Mouse (Mus musculus) limb, embryonic 12.5 days (tissue): Measurements from ENCODE around the gene Tspan31. TPM values are rescaled to one million over a fixed set of nuclear protein-coding genes. Genes with fewer than 3 reads are reported as not detected.

Experiments used
- ATAC-seq: fragments of 200-750 bp; cut with Nextera tagmentation; 2 replicates; pipeline ENCODE4 v1.8.0; 2017; ENCODE audit warnings: low read depth, moderate TSS enrichment; ENCODE audit not compliant: insufficient number of reproducible peaks, insufficient read depth, low FRiP score, low TSS enrichment
- H3K27ac ChIP-seq: fragments of 300-500 bp; sonication (generic); 2 replicates; pipeline ENCODE4 v1.5.1; 2016; ENCODE audit warnings: mild to moderate bottlenecking, moderate library complexity
- H3K27me3 ChIP-seq: fragments of 300-500 bp; sonication (generic); 2 replicates; pipeline ENCODE4 v1.6.1; 2016; ENCODE audit warnings: mild to moderate bottlenecking, moderate library complexity
- H3K36me3 ChIP-seq: fragments of 300-500 bp; sonication (generic); 2 replicates; pipeline ENCODE4 v1.6.1; 2016; ENCODE audit warnings: mild to moderate bottlenecking, moderate library complexity
- H3K4me1 ChIP-seq: fragments of 300-500 bp; sonication (generic); replicated peaks from 2 replicates; pipeline ENCODE4 v1.6.1; 2016
- H3K4me2 ChIP-seq: fragments of 300-500 bp; sonication (generic); 2 replicates; pipeline ENCODE4 v1.6.1; 2016; ENCODE audit warnings: mild to moderate bottlenecking, moderate library complexity
- H3K4me3 ChIP-seq: fragments of 300-500 bp; sonication (generic); replicated peaks from 2 replicates; pipeline ENCODE4 v1.5.1; 2016; ENCODE audit warnings: mild to moderate bottlenecking
- H3K9ac ChIP-seq: fragments of 300-500 bp; sonication (generic); replicated peaks from 2 replicates; pipeline ENCODE4 v1.6.1; 2016; ENCODE audit warnings: mild to moderate bottlenecking, moderate library complexity
- H3K9me3 ChIP-seq: fragments of 300-500 bp; sonication (generic); 2 replicates; pipeline ENCODE4 v1.6.1; 2016; ENCODE audit warnings: mild to moderate bottlenecking, moderate library complexity
- WGBS: fragments of 180-500 bp; shearing (Covaris S2); methylation state at CpG from one replicate; pipeline ENCODE4 v1.1.7; 2016; 5-methylcytosine and 5-hydroxymethylcytosine counted together
- polyA plus RNA-seq: library from polyadenylated mRNA; unstranded; fragments of >200 nt; fragmentation: Nextera tagmentation; extraction: Ambion mirVana; gene quantifications from 2 replicates; pipeline ENCODE4 v1.2.1, GENCODE M21; 2016

The Tspan31 gene
- polyA plus RNA-seq, 1 experiment from 2014 or later = 172 TPM

DNA sequence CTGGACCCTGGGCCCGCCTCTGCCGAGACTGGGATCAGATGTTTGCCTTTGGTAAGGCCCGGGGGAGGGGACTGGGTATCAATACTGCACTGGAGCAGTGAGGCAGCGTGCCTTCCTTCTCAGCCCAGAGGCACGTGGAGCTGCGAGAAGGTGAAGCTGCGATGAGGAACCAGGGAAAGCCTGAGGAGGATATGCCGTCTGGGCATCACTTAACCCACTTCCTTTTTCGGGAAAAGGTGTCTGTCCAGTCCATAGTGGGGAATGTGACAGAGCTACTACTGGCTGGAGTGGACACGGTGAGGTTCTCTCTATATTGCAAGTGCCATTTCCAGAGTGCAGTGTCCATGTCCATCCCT lies 20.0 kb downstream of the Tspan31 start:
- no peaks in the 10 kb centered on the region for H3K9me3 ChIP-seq
- no peak overlapping the region for H3K27ac ChIP-seq
- H3K4me3 ChIP-seq = no peak overlapping the region
- no peak overlapping the region for H3K9ac ChIP-seq
- peaks cover 72% of the 10 kb centered on the region for H3K27me3 ChIP-seq
- WGBS = 20% methylated on average over 10 of the region's 10 CpGs
- ATAC-seq = no peak
- H3K4me2 ChIP-seq = no peak overlapping the region
- peaks cover 18% of the 10 kb centered on the region for H3K36me3 ChIP-seq
- H3K4me1 ChIP-seq = peaks cover 24% of the 10 kb centered on the region

DNA sequence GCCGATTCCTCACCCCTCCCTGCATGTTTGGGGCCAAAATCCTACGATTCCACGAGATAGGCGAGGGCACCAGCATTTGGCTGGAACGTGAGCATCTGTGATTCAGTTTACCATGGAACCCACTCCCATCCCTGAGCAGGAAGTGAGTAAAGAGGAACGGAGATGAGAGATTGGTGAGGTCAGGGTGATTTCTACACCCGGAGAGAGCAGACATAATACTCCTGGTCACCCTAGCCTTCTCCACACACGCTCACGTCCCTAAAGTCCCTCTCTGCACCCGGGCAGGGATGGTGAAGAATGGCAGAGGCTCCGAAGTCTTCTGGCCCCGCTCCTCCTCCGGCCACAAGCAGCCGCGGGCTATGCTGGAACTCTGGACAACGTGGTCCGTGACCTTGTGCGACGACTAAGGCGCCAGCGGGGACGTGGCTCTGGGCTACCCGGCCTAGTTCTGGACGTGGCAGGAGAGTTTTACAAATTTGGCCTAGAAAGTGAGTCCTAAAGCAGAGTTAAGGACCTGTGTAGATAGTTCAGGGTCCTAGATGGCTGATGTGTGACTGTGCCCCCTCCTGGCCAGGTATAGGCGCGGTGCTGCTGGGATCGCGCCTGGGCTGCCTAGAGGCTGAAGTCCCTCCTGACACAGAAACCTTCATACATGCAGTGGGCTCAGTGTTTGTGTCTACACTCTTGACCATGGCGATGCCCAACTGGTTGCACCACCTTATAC lies 20.5 kb downstream of the Tspan31 start:
- H3K4me2 ChIP-seq = peak overlapping the region; percentile 35

DNA sequence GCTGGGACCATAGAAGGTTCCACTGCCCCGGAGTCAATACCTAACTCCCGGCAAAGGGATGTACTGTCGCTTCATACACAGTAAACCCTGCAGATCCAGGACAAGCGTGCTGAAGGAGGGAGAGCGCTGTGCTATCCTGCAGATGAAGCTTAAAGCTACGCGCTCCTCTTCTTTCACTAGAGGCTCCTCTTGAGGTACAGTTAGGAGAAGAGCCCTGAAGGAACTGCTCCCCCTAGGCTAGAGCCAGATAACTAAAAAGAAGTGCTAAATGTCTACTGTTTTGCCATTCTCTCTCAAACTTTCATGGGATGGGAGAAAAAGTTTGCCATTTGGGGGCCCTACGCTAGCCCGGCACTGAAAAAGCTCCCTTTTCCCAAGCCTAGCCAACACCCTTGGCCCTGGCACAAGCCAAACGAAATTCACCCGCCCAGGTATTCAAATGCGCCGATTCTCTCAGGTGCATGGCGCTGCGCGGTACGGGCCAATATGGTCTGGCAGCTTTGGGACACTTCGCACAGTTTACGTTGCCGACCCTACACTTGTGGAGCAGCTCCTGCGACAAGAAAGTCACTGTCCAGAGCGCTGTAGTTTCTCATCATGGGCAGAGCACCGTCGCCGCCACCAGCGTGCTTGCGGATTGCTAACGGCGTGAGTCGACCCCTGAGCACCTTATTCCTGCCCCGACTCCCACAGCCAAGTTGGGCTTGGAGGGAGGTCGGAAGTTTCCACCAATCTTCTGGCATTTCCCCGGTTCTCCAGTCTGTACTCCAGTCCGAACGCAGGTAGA lies 21.3 kb downstream of the Tspan31 start:
- peaks cover 24% of the 10 kb centered on the region for H3K4me1 ChIP-seq
- no peak overlapping the region for H3K27ac ChIP-seq
- H3K4me2 ChIP-seq = peak overlapping the region; percentile 35
- H3K9ac ChIP-seq = no peak overlapping the region
- H3K27me3 ChIP-seq = peaks cover 67% of the 10 kb centered on the region
- ATAC-seq = no peak
- H3K9me3 ChIP-seq = no peaks in the 10 kb centered on the region
- peaks cover 23% of the 10 kb centered on the region for H3K36me3 ChIP-seq
- 6% methylated on average over 35 of the region's 35 CpGs for WGBS
- H3K4me3 ChIP-seq = peak overlapping the region; percentile 19; the same call in 1 of the 2 replicates

More for the DNA sequence above, 20.5 kb downstream of the Tspan31 start:
- Histone ChIP-seq H3K27ac (no peak overlapping the region), H3K36me3 (peaks cover 19% of the 10 kb centered on the region), H3K4me3 (peak overlapping the region; percentile 19; the same call in 1 of the 2 replicates), H3K4me1 (peaks cover 24% of the 10 kb centered on the region), H3K9ac (no peak overlapping the region), H3K9me3 (no peaks in the 10 kb centered on the region), H3K27me3 (peaks cover 70% of the 10 kb centered on the region)
- no peak for ATAC-seq
- 3% methylated on average over 29 of the region's 29 CpGs for WGBS

DNA sequence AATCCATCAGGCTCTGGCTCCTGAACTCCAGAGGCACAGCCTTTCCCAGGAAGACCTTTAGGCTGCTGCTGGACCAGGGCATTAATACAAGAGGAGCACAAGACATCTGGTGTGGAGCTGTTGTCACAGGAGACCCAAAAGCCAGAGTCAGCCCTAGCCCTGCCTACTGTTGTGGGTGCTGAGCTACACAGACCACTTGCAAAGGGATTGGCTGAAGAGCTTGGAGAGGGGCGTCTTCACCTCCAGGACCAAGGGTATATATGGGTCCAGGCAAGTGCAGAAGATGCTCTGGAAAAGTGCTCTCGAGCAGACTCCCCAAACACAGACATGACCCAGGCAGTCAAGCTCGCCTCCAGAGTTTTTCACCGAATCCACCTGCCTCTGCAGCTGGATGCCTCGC lies 22.1 kb downstream of the Tspan31 start, which contains the start of gene Cyp27b1:
Cyp27b1 (plus strand) TSS at position 297 of the 400 bp plus-strand sequence.
- Histone ChIP-seq H3K4me3 (peak within 1 kb of the TSS; percentile 19; the same call in 1 of the 2 replicates), H3K9ac (no peak within 1 kb of the TSS), H3K27ac (no peak within 1 kb of the TSS), H3K4me1 (peaks cover 25% of the 10 kb centered on the region), H3K9me3 (no peaks in the 10 kb centered on the region), H3K36me3 (peaks cover 30% of the 10 kb centered on the region), H3K27me3 (peaks cover 63% of the 10 kb centered on the region), H3K4me2 (peak within 1 kb of the TSS; percentile 35)
- no peak for ATAC-seq
- WGBS = 28% methylated on average over 5 of the region's 5 CpGs

DNA sequence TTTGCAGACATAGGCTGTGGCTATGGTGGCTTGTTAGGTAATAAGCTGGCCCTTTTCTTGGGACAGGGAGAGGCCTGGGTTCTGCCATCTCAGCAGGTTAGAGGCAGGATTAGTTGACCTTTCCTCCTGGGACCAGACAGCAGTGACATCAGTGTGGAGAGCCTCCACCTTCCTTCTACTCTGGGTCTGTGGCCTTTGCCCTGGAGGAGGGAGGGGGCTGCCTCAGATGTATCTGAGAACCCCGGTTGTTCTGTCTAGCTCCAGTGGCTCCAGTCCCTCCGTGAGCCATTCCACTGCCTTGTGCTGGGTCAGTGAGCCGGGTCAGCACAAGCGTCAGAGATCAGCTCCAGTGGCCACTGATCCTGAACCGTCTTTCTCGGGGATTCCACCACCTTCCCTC lies 26.9 kb downstream of the Tspan31 start:
- Histone ChIP-seq H3K9me3 (no peaks in the 10 kb centered on the region), H3K27me3 (peaks cover 32% of the 10 kb centered on the region), H3K36me3 (peaks cover 30% of the 10 kb centered on the region), H3K9ac (no peak overlapping the region), H3K4me1 (peaks cover 12% of the 10 kb centered on the region), H3K27ac (no peak overlapping the region), H3K4me2 (peak overlapping the region; percentile 97; the same call in 1 of the 2 replicates), H3K4me3 (no peak overlapping the region; the same call in 1 of the 2 replicates)
- ATAC-seq = no peak
- WGBS = 89% methylated on average over 6 of the region's 6 CpGs

DNA sequence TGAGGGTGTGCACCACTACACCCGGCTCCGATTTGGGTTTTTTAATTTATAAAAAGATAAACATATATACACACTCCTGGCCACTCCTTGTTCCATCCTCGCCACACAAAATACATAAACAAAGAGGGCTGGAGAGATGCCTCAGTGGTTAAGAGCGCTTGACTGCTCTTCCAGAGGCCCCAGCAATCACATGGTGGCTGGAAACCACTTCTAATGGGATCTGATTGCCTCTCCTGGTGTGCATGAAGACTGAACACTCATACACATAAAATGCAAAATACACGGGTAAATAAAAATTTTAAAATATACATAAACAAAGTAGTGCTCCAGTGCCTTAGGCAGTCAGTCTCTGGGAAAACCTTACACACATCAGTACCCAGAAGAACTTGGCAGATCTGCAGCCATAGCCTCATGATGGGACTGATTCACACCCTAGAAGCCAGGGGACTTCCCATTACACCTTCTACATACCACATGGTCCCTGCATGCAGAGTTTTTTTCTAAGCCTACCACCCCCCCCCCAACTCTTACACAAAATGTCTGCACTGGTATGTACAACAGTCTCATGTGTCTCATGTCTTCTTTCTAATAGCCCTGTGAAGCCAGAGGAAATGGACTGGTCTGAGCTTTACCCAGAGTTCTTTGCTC lies 27.5 kb downstream of the Tspan31 start:
- ATAC-seq = no peak
- peak overlapping the region; percentile 97 for H3K4me2 ChIP-seq
- 21% methylated on average over 5 of the region's 5 CpGs for WGBS
- peaks cover 26% of the 10 kb centered on the region for H3K27me3 ChIP-seq
- peaks cover 30% of the 10 kb centered on the region for H3K36me3 ChIP-seq
- H3K9ac ChIP-seq = peak overlapping the region; percentile 72
- H3K9me3 ChIP-seq = no peaks in the 10 kb centered on the region
- H3K4me3 ChIP-seq = peak overlapping the region; percentile 82
- peaks cover 12% of the 10 kb centered on the region for H3K4me1 ChIP-seq
- H3K27ac ChIP-seq = peak overlapping the region; percentile 64

DNA sequence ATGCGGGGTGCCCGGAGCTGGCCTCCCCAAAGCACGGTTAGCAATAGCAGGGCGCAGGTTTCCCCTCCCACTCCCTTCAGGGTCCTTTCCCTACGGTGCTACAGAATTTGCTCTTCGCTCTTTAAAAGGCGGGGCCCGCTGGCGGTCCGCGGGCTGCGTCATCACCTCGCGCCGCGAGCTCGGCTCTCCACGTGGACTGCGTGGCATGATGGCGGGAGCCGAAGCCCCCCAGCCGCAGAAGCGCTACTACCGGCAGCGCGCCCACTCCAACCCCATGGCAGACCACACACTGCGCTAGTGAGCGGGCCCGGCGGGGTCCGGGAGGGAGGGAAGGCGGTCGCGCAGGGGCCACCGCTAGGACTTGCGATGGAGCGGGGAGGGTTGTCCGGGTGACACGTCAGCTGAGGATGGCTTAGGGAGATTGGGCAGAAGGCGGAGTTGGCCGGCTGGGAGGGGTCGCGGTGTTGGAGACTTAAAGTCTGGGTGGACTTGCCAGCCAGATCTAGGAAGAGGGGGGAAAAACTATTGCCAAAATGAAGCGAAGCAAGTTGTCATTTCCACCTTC lies 28.2 kb downstream of the Tspan31 start:
- H3K9me3 ChIP-seq = no peaks in the 10 kb centered on the region
- H3K27me3 ChIP-seq = peaks cover 19% of the 10 kb centered on the region
- peak overlapping the region; percentile 82 for H3K4me3 ChIP-seq
- peak overlapping the region; percentile 97 for H3K4me2 ChIP-seq
- peaks cover 12% of the 10 kb centered on the region for H3K4me1 ChIP-seq
- H3K36me3 ChIP-seq = peaks cover 30% of the 10 kb centered on the region
- under 1% methylated on average over 44 of the region's 44 CpGs for WGBS
- peak; percentile 82 for ATAC-seq
- peak overlapping the region; percentile 64 for H3K27ac ChIP-seq
- H3K9ac ChIP-seq = peak overlapping the region; percentile 72

DNA sequence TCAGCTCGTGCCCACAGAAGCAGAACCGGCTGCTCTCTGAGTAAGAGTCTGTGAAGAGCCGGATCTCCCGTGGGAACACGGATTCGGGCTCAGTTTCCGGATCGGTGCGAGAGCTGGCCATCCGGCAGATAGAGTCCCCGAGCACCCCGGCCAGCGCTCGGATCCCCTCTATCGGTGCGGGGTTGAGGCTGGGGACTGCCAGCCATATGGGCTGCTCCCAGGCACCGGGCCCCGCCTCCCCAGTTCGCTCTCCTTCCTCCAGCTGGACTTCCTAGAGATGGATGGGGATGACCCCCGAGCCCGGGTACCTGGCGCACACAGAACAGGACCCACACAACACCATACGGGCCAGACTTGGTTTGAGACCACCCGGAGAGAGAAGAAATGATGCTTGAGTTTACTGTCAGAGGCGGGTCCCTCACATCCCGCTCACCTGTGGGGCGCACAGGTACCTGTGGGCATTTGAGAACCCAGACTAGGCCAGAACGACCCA lies 28.7 kb downstream of the Tspan31 start, which contains the start of the genes Mettl1 and Eef1akmt3:
Mettl1 (plus strand) TSS at position 141 of the 493 bp plus-strand sequence.
Eef1akmt3 (minus strand) TSS at position 240 of the 493 bp plus-strand sequence.
- H3K27ac ChIP-seq = peak within 1 kb of the TSS; percentile 64
- peak within 1 kb of the TSS; percentile 82 for H3K4me3 ChIP-seq
- H3K36me3 ChIP-seq = peaks cover 27% of the 10 kb centered on the region
- 0% methylated on average over 28 of the region's 28 CpGs for WGBS
- H3K4me2 ChIP-seq = peak within 1 kb of the TSS; percentile 97
- ATAC-seq = peak; percentile 72
- H3K9me3 ChIP-seq = no peaks in the 10 kb centered on the region
- H3K9ac ChIP-seq = peak within 1 kb of the TSS; percentile 72
- H3K4me1 ChIP-seq = peaks cover 12% of the 10 kb centered on the region
- H3K27me3 ChIP-seq = peaks cover 15% of the 10 kb centered on the region

DNA sequence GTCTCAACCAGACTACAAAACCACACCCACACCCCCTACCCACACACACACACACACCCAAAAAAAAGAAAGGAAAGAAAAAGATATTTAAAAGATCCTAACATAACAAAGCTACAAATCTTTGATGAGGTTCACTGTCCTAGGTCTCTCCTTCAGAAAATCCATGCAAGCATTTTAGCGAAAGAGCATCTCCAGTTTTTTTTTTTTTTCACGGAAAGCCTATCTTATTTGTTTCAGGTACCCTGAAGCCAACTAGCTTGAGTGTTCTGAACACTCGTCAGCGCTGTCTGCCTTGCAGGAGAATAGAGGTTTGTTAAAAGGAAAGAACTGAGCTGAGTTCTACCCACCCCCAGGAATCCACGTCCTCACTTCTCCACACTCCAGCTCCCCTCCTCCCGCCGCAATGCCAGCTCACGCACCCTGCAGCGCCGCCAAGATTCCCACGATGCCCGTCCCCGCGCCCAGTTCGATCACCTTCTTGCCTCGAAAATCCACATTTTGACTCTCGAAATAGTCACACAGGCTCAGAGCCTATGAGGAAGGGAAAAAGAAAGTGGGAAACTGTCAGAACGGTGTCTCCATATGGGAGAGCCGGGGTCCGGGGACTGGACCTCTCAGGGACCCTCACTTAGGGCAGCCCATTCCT lies 29.4 kb downstream of the Tspan31 start:
- peak; percentile 24; the same call in 1 of the 2 replicates for ATAC-seq
- WGBS = under 1% methylated on average over 20 of the region's 20 CpGs
- H3K4me3 ChIP-seq = peak overlapping the region; percentile 82
- no peaks in the 10 kb centered on the region for H3K9me3 ChIP-seq
- peaks cover 12% of the 10 kb centered on the region for H3K4me1 ChIP-seq
- peaks cover 19% of the 10 kb centered on the region for H3K27me3 ChIP-seq
- no peak overlapping the region for H3K27ac ChIP-seq
- H3K4me2 ChIP-seq = peak overlapping the region; percentile 97
- H3K9ac ChIP-seq = peak overlapping the region; percentile 72
- peaks cover 20% of the 10 kb centered on the region for H3K36me3 ChIP-seq

DNA sequence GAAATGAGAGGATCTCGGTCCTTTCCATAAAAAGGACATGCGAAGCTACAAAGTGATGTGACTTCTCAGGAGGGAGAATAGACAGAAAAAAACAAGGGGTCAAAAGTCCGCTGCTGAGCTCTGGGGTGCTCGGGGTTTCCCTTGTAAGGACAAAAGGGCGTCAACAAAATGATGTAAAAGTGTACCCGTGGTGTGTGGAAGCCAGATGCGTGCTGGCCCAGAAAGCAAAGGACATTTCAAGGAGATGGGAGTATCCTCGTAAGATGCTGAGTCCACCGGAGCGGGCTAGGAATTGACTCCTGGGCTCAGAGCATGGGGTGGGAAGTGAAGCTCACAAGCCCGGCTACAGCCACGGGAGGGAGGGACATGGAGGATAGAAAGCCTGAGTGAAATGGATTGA lies 32.4 kb downstream of the Tspan31 start:
- Histone ChIP-seq H3K4me2 (no peak overlapping the region), H3K27me3 (peaks cover 19% of the 10 kb centered on the region), H3K4me3 (no peak overlapping the region)

More for the DNA sequence above, 32.4 kb downstream of the Tspan31 start:
- Histone ChIP-seq H3K4me1 (peaks cover 8% of the 10 kb centered on the region), H3K9ac (no peak overlapping the region), H3K9me3 (no peaks in the 10 kb centered on the region), H3K36me3 (no peaks in the 10 kb centered on the region), H3K27ac (no peak overlapping the region)
- WGBS = 77% methylated on average over 12 of the region's 12 CpGs
- ATAC-seq = no peak
